Mouse (Mus musculus): ENCODE measurements around the gene 1700022I11Rik. TPM values are rescaled to one million over a fixed set of nuclear protein-coding genes. Genes with fewer than 3 reads are reported as not detected.

1700022I11Rik gene
- polyA plus RNA-seq (2017; shearing (Covaris generic)), result not detected

GRCm38 (mm10) chr4:42969304-42969703, at the start of gene 1700022I11Rik:
1700022I11Rik (plus strand) TSS chr4:42969604.

GRCm38 (mm10) chr4:42949676-42950051, 19.7 kb upstream of the 1700022I11Rik start, which contains the start of gene Dnajb5:
Dnajb5 (plus strand) TSS chr4:42949814.

GRCm38 (mm10) chr4:43000141-43000986, 31.0 kb downstream of the 1700022I11Rik start, which contains the start of gene Vcp:
Vcp (minus strand) TSS chr4:43000507.

GRCm38 (mm10) chr4:43010161-43011038, 41.0 kb downstream of the 1700022I11Rik start, which contains the start of gene Fancg:
Fancg (minus strand) TSS chr4:43010506.

GRCm38 (mm10) chr4:43025084-43025960, 55.9 kb downstream of the 1700022I11Rik start, which contains the start of gene Pigo:
Pigo (minus strand) TSS chr4:43025819.

GRCm38 (mm10) chr4:43031237-43031995, 62.0 kb downstream of the 1700022I11Rik start, which contains the start of gene Stoml2:
Stoml2 (minus strand) TSS chr4:43031710.

Other genes starting within 250 kb of the 1700022I11Rik start
- gene 4930578G10Rik, start 234.1 kb upstream of the 1700022I11Rik start, polyA plus RNA-seq (2017; shearing (Covaris generic)), result not detected
- not detected for gene Ccl19, start 213.0 kb upstream of the 1700022I11Rik start, polyA plus RNA-seq (2017; shearing (Covaris generic))
- not detected for gene Ccl21a, start 195.6 kb upstream of the 1700022I11Rik start, polyA plus RNA-seq (2017; shearing (Covaris generic))
- not detected for gene Fam205a1, start 115.7 kb upstream of the 1700022I11Rik start, polyA plus RNA-seq (2017; shearing (Covaris generic))
- 0.15 TPM for gene Gm12394, start 112.8 kb upstream of the 1700022I11Rik start, polyA plus RNA-seq (2017; shearing (Covaris generic))
- not detected for gene Fam205c, start 95.4 kb upstream of the 1700022I11Rik start, polyA plus RNA-seq (2017; shearing (Covaris generic))
- 0.51 TPM for gene Phf24, start 52.9 kb upstream of the 1700022I11Rik start, polyA plus RNA-seq (2017; shearing (Covaris generic))
- gene Dnajb5, start 19.8 kb upstream of the 1700022I11Rik start, polyA plus RNA-seq (2017; shearing (Covaris generic)), result 17.1 TPM
- 260 TPM for gene Vcp, start 30.9 kb downstream of the 1700022I11Rik start, polyA plus RNA-seq (2017; shearing (Covaris generic))
- 19.1 TPM for gene Fancg, start 40.9 kb downstream of the 1700022I11Rik start, polyA plus RNA-seq (2017; shearing (Covaris generic))
- gene Pigo, start 56.2 kb downstream of the 1700022I11Rik start, polyA plus RNA-seq (2017; shearing (Covaris generic)), result 38.8 TPM
- gene Stoml2, start 62.1 kb downstream of the 1700022I11Rik start, polyA plus RNA-seq (2017; shearing (Covaris generic)), result 80.4 TPM
- gene Fam214b, start 76.6 kb downstream of the 1700022I11Rik start, polyA plus RNA-seq (2017; shearing (Covaris generic)), result 9.8 TPM
- 4.5 TPM for gene Unc13b, start 89.3 kb downstream of the 1700022I11Rik start, polyA plus RNA-seq (2017; shearing (Covaris generic))

Measured in effector memory CD4-positive, alpha-beta T cell, adult 7 months (primary cell).